ENCODE assay signal across 14 mouse cellular contexts in the genomic region with DNA sequence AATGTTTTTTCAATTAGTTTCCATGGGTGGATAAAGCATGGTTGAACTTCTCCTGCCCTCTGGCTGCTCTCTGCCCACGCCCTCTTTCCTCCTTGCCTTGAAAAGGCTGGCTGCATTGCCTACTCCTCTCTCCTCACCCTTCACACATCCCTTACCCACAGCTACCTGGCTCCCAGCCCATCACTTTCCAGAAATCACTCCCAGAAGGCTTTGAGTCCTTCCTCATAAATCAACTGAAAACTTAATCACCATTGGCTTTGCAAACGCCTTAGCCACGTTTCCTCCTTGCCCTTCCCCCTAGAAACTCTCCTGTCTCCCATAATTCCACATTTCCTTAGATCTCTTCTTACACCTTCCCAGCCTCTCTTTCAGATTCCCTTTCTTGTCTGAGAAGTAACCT. TPM values are rescaled to one million over a fixed set of nuclear protein-coding genes. Genes with fewer than 3 reads are reported as not detected.
A peak's percentile ranks its signal among the peaks of the same experiment; 100 is the strongest.
DNase-seq lines count a peak whose midpoint lies in the region; ATAC-seq and TF ChIP-seq lines count a peak whose summit lies in the region.
"Had no signal": no experiment of that assay in that cellular context is flagged by ENCODE, and none has a peak within 500 bp of the region (broad histone marks: within the 10 kb centered on the region; RNA-seq: fewer than 3 reads in every experiment).

No protein-coding gene starts in this region.

- no peak overlapping the region for H3K4me2 ChIP-seq in kidney, postnatal 0 days (ENCODE audit: low read length)
- H3K4me2 ChIP-seq in forebrain, embryonic 13.5 days = no peak overlapping the region
- H3K4me2 ChIP-seq: midbrain, embryonic 11.5 days had no signal

- ATAC-seq in kidney, postnatal 0 days (replicated peaks; ENCODE audit: low FRiP score, low read depth) = no peak
- no peak for ATAC-seq in forebrain, embryonic 13.5 days
- ATAC-seq: liver, postnatal 0 days had no signal

- H3K4me3 ChIP-seq in kidney, postnatal 0 days (replicated peaks; ENCODE audit: low read depth, low read length) = no peak overlapping the region
- no peak overlapping the region for H3K4me3 ChIP-seq in forebrain, embryonic 13.5 days
- H3K4me3 ChIP-seq: layer of hippocampus, adult 2 months had no signal

- H3K27ac ChIP-seq in kidney, postnatal 0 days = no peak overlapping the region
- H3K27ac ChIP-seq in forebrain, embryonic 13.5 days = no peak overlapping the region
- H3K27ac ChIP-seq: layer of hippocampus, adult 2 months had no signal

- peak; percentile 19 for DNase-seq in kidney, postnatal 0 days (ENCODE audit: low spot score)
- DNase-seq in kidney, adult 9 months = no peak
- peak; percentile 49 for DNase-seq in MN1 (ENCODE audit: low spot score)
- peak; percentile 53 for DNase-seq in adrenal gland, postnatal 10 days
- peak; percentile 18 for DNase-seq in lung, postnatal 10 days
- no peak for DNase-seq in embryo, embryonic 10.5 days (ENCODE audit: low spot score)
- DNase-seq: cerebellum, postnatal 25 days; left cerebral cortex, postnatal 4 days; liver, postnatal 0 days; thymus, postnatal 14 days had no signal

- no peaks in the 10 kb centered on the region for H3K4me1 ChIP-seq in kidney, postnatal 0 days (replicated peaks; ENCODE audit: insufficient read depth, low read length)
- H3K4me1 ChIP-seq in forebrain, embryonic 13.5 days = peaks cover 7% of the 10 kb centered on the region

- H3K9me3 ChIP-seq in kidney, postnatal 0 days (replicated peaks; ENCODE audit: low read length) = no peaks in the 10 kb centered on the region
- H3K9me3 ChIP-seq in forebrain, embryonic 13.5 days (replicated peaks) = no peaks in the 10 kb centered on the region

- H3K27me3 ChIP-seq in kidney, postnatal 0 days (ENCODE audit: insufficient read depth, low read length) = no peaks in the 10 kb centered on the region
- no peaks in the 10 kb centered on the region for H3K27me3 ChIP-seq in forebrain, embryonic 13.5 days
- H3K27me3 ChIP-seq: CH12.LX had no signal

- 22% methylated on average over 3 of the region's 3 CpGs for WGBS in kidney, postnatal 0 days
- WGBS in forebrain, embryonic 13.5 days = 72% methylated on average over 3 of the region's 3 CpGs

- no peaks in the 10 kb centered on the region for H3K36me3 ChIP-seq in kidney, postnatal 0 days (ENCODE audit: insufficient read depth, low read length)
- H3K36me3 ChIP-seq in forebrain, embryonic 13.5 days (ENCODE audit: poor library complexity, severe bottlenecking) = no peaks in the 10 kb centered on the region

- H3K9ac ChIP-seq in kidney, postnatal 0 days (ENCODE audit: low read depth, low read length) = no peak overlapping the region
- H3K9ac ChIP-seq in forebrain, embryonic 13.5 days = no peak overlapping the region
- H3K9ac ChIP-seq: liver, postnatal 0 days had no signal

- TF ChIP-seq CTCF in kidney, postnatal 0 days (IDR thresholded peaks at IDR 0.05; ENCODE audit: low read depth) = no peak

RNA-seq across cellular contexts. Expression of a gene that starts 32.2 kb away (rescaled TPM):
- polyA plus RNA-seq in kidney, postnatal 0 days (2015; fragmentation: Nextera tagmentation; extraction: Ambion mirVana) = 2.6 and 3.3 TPM in 2 replicates
- total RNA-seq in adrenal gland, postnatal 10 days (2021) = 1 to 10 TPM; 7.7 to 9.6 TPM
- polyA plus RNA-seq in forebrain, embryonic 13.5 days (2015; fragmentation: Nextera tagmentation; extraction: Ambion mirVana) = 3.9 and 6.7 TPM in 2 replicates

RNA-seq across cellular contexts. Expression of a gene that starts 36.6 kb away (rescaled TPM):
- polyA plus RNA-seq in kidney, postnatal 0 days (2015; fragmentation: Nextera tagmentation; extraction: Ambion mirVana) = 80.6 and 81.2 TPM in 2 replicates
- total RNA-seq in adrenal gland, postnatal 10 days (2021) = 10 to 100 TPM; 35.3 to 39.9 TPM
- 43.6 and 44.8 TPM in 2 replicates for polyA plus RNA-seq in forebrain, embryonic 13.5 days (2015; fragmentation: Nextera tagmentation; extraction: Ambion mirVana)

RNA-seq across cellular contexts. Expression of a gene that starts 59.4 kb away (rescaled TPM):
- 55.4 and 57.1 TPM in 2 replicates for polyA plus RNA-seq in kidney, postnatal 0 days (2015; fragmentation: Nextera tagmentation; extraction: Ambion mirVana)
- 10 to 100 TPM; 54.1 to 58.0 TPM for total RNA-seq in adrenal gland, postnatal 10 days (2021)
- polyA plus RNA-seq in forebrain, embryonic 13.5 days (2015; fragmentation: Nextera tagmentation; extraction: Ambion mirVana) = 29.5 and 31.3 TPM in 2 replicates

Comparison
In these comparisons a context has a peak if more than half of its experiments do, and no peak if none do; other contexts are left out.
1. DNase-seq: peak in kidney, postnatal 0 days (single experiment), MN1 (single experiment), adrenal gland, postnatal 10 days (single experiment) and lung, postnatal 10 days (single experiment); none in kidney, adult 9 months (single experiment) and embryo, embryonic 10.5 days (single experiment).